Mouse (Mus musculus) cerebellum, postnatal 36 days (tissue): ENCODE measurements at regions not wholly inside any gene's neighbourhood (a gene's known extent, or its start where the extent isn't known, plus 50 kb on each side); places are given as distances from the start of the nearest gene placed in this dataset.
A peak's percentile ranks its signal among the peaks of the same experiment; 100 is the strongest.

Source experiments
- DNase-seq, 2 experiments: peaks; one replicate each; pipeline ENCODE4 v3.0.0; 2021 to 2022; ENCODE audit warnings: mixed read lengths in 2 of 2

- no peak for DNase-seq
Measured at GRCm38 (mm10) chr14:58815616-58816539, 326.8 kb downstream of the 1700129C05Rik start.

- DNase-seq = no peak
Measured at GRCm38 (mm10) chr14:58812585-58812984, 330.1 kb downstream of the 1700129C05Rik start.

DNA sequence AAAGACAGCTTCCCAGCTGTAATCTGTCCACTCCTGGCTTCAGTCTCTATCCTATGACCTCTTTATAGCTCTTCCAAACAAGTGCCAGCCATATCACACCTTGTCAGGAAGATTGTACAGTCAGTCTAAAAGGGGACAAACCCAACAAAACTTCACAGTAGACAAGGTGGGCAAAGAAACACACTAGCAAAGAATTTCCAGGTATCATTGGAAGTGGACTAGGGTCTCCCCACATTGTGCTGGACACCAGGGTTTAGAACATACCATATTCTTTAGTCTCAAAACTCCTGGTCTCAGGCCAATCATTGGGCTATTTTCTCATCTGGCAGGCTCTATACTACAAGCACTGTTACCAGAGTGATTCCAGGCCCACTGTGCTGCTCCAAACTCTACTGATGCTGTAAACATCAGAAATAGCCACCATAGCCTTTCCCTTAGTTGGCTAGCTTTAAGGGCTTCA, 341.3 kb downstream of the 1700129C05Rik start:
- no peak for DNase-seq

- DNase-seq = no peak
Measured at GRCm38 (mm10) chr14:58788190-58788945, 354.3 kb downstream of the 1700129C05Rik start.

GRCm38 (mm10) chr14:58787618-58788017, 355.1 kb downstream of the 1700129C05Rik start:
- peak in 1 of 2 experiments; percentile 23 for DNase-seq

GRCm38 (mm10) chr14:58786791-58787491, 355.8 kb downstream of the 1700129C05Rik start:
- DNase-seq = peak; percentile 83 to 85

DNA sequence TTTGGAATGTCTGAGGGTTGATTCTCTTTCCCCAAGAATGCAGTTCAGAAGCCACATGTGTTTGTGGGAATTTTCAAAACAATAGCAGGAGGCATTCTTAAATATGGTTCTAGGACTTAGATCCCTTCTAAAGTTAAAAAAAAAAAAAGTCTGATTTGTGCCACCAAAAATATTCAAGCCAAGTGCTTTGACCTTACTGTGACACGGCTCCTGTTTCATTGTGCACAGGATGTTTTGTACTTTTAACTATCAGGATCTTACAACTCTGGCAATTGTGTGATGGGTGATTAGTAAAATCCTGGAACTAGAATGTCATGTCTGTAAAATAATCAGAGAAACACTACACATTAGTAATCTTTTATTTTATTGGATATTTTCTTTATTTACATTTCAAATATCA, 359.5 kb downstream of the 1700129C05Rik start:
- no peak for DNase-seq

DNA sequence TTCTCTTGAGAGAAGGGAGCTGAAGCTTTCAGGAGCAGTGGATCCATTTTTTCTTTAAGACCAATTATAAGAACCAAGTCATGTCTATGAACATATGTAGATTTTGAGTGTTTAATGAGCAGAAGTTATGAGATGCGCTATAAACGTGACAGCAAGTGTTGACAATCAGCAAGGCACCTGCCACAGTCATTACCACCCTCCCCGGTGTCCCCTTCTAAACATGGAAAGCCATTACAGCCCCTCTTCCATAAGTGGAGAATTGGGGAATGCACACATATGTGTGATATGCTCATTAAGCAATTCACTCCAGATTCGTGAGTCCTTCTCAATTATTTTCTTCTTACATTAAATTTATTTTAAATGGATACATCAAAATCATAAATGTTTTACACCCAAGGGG, 362.4 kb downstream of the 1700129C05Rik start:
- DNase-seq = no peak

DNA sequence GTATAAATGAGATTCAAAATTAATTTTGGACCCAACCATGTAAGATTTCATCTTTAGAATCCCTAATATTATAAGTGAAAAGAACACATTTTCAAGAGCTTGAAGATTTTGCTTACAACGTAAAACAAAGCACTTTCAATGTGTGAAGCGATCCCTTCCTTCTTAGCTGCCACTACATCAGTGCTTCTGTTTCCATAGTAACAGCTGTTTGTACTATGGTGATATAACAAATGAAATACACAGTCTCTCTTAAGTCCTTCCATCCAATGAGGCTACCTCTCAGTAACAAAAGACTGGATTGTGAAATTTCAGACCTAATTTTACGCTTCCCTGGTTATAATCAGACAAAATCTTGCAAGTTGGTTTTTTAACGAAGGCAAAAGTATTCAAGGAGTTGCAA, 364.0 kb downstream of the 1700129C05Rik start:
- no peak for DNase-seq

DNA sequence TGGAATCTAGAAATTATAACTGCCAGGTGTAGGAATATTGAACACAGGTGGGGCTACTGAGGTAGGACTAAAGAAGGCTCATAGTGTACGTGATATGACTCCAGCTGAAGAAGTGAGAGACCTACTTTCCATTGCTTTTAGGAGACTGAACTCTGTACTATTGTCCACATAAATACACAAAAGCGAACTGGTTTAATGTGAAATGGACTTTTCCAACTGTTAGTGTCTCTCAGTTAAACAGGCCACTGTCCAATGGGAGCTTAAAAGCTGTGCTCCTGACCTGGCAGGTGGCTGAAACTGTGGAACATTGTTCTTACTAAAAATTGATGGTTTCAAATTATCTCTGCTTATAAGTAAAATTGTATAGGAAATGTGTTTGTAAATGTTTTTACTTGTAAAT, 381.4 kb downstream of the 1700129C05Rik start:
- no peak for DNase-seq

- no peak for DNase-seq
Measured at GRCm38 (mm10) chr14:58759759-58760158, 382.9 kb downstream of the 1700129C05Rik start.

DNA sequence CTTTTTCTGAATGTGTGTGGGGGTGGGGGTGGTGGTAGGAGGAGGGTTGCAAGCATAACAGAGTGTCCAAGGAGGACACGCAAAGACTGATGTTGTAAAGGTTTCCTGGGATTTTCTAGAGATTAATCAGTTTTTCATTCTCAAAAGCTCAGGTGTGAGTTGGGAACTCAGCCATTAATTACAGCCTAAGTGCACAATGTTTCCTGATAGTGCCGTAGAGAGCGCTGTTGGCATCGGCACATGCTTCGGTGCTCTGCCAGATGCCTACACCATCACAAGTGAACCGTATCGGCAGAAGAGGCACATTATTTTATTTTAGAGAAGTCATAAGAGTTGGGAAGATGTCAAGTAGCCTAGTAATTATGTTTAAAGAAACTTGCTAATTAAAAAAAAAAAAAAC, 388.9 kb downstream of the 1700129C05Rik start:
- no peak for DNase-seq

DNA sequence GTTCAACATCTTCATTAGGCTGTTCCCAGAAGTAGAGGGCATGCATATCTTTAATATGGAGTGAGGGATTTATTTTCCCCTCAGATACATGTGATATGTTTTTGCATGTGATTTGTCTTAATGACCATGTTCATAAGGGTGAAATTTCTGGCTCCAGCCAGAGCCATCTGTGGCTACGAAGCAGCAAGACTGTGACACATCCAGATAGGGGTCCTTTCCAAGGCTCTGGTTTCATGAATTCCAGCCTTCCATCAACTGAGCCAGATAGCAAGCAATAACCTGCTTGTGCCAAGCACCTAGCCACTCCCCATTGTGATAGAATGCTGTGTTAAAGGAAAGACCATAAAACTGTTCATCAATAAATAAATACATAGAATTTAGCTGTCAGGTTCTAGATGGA, 389.6 kb downstream of the 1700129C05Rik start:
- DNase-seq = no peak

- DNase-seq = no peak
Measured at GRCm38 (mm10) chr14:58726418-58726817, 416.3 kb downstream of the 1700129C05Rik start.

DNA sequence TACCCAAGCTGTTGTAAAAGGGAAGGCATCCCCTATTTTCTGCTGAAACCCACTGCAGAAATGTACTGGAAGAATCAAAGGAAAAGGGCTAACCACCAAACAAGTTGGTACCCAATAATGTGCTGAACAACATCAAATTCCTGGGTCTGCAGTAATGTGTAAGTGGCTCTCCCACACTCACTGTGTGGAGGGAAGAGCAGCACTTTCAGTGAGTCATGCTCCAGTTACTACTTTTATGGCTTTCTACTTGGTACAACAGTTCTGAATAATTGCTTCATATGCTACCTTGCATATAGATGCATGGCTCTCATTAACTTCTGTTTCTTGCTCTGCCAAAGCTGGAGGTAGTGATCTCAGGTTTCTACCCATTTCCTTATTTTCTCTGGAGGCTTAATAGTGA, 427.8 kb downstream of the 1700129C05Rik start:
- no peak for DNase-seq

DNA sequence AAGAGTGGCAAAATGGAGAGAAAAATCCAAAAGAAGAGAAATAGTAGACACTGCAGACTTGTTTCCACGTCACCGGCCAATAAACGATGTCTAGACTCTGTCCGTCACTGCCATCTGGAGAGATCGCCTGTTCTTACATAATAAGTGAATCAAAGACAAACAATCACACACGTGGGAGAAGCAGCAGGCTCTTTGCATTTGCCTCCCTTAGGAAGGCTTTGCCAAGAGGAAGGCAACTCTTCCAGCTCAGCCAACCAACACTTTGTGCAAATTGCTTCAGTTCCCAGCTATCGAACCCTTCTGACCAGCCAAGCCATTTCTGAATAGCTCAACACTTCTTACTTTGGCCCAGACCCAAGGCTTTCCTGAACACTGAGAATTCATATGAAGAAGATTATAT, 432.8 kb downstream of the 1700129C05Rik start:
- DNase-seq = peak; percentile 30 to 33

DNA sequence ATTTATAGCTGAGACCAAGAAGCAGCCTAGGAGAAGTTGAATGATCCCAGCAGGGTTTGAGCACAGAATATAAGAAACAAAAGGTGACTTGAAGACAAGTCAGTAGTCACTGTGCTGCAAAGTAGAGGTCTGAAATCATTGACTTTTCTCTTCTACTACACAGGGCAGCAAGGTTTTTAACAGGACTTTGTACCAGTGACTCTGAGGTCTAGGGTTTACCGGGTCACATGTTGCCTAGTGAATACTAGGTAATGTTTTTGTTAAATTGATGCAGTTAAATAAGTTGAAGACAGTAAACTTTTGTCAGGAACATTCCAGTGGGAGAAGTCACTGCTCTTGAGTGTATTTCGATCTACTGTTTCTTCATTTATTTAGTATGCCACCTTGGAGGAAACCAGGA, 433.4 kb downstream of the 1700129C05Rik start:
- no peak for DNase-seq

DNA sequence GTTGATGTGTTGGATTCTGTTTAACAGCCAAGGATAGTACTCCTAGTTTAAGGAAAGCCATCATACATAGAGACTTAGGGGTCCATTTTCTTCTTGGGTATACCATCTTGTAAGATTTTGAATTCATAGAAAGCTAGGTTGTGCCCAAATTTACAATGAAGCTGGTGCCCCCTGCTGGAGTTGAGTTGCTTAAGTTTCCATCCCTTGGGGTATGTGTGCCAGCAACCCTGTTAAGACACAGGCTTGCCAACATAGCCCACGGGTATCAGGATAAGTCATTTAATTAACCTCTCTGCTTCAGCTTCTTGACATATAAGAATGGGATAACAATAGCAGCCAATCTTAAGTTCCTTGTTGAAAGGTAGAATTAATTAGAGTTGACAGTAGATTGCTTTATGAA, 440.9 kb downstream of the 1700129C05Rik start:
- peak; percentile 46 to 47 for DNase-seq

DNA sequence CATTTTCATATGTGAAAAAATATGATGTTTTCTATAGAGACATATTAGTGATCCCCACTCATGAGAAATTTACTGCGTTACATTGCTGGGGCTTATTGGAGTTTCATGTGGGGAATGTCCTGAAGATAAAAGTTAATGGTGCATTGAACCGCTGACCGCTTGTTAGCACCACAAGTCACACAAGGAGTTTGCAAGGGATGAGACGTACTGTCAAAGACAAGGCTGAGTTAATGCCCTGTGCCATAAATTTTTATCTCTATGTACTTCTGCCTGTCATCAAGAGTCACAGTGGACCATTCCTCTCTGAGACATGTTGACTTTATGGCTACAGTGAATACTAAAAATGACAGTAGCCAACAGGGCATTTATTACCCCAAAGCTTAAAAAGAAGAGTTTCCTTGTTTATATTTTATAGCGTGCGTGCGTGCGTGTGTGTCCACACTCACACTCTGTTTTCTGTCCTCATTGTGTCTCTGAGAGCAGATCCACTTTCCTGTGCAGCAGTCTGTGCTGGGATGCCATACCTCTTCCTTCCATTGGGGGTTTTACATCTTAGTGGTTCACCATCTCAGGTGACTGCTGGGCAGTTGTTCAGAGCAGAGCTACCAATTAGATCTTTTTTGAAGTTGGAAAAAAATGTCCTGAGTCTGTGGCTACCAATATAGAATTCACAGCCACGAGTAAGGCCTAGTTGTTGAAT, 451.4 kb downstream of the 1700129C05Rik start:
- no peak for DNase-seq

GRCm38 (mm10) chr14:58687814-58688213, 454.9 kb downstream of the 1700129C05Rik start:
- no peak for DNase-seq

DNA sequence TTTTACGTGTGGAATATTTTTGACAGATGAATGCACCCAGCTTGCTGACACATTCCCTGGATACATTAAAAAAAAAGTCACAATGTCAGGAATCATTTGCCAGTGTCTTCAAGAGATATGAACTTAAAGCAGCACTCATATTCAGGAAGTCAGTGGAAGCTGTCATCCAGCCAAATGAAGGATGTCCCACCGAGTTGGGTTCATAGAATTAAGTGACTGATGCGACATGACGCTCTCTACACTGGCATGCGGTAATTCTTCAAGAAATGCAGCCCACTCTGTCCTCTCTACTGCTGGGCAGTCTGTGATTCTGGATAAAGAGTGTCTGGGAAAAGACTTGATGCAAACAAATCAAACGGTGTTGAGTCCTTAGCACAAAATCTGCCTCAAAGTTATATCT, 463.9 kb downstream of the 1700129C05Rik start:
- no peak for DNase-seq

DNA sequence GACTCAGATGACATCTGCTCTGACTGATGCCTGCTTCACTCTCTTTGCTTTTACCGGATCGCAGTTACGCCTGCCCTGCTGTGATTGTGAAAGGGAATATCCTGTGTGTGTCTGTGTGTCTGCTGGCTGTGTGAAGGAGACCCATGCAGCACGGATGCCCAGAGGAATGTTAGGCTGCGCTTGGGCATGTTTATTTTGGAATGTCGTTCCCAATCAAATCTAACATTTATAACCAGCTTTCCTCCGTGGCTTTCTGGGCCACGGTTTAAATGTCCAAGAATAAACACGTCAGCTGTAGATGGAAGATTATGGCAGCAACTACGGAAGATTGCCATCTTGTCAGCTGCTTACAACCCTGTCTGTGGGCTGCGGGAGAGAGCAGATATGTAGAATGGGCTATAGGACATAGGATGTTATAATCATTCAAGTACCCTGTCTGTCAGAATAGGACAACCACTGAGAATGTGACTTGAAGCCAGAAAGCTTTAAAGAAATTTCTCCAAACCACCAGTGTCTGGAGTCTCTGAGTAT, 464.5 kb downstream of the 1700129C05Rik start:
- DNase-seq = peak in 1 of 2 experiments; percentile 12
